ENCODE assay signal across 8 mouse cellular contexts in genomic region chr5:24360792-24361454, GRCm38 (mm10). TPM values are rescaled to one million over a fixed set of nuclear protein-coding genes. Genes with fewer than 3 reads are reported as not detected.
DNase-seq lines count a peak whose midpoint lies in the region; ATAC-seq and TF ChIP-seq lines count a peak whose summit lies in the region.

No protein-coding gene starts in this region.

- no peaks in the 10 kb centered on the region for H3K36me3 ChIP-seq in C2C12 (ENCODE audit: control insufficient read depth, insufficient read depth)
- no peaks in the 10 kb centered on the region for H3K36me3 ChIP-seq in heart, embryonic 13.5 days
- no peaks in the 10 kb centered on the region for H3K36me3 ChIP-seq in kidney, embryonic 16.5 days (ENCODE audit: insufficient read depth, low read length)
- H3K36me3 ChIP-seq in liver, embryonic 11.5 days (ENCODE audit: control insufficient read depth, insufficient read depth, low read length) = no peaks in the 10 kb centered on the region
- no peaks in the 10 kb centered on the region for H3K36me3 ChIP-seq in stomach, embryonic 15.5 days

- no peak overlapping the region for H3K27ac ChIP-seq in bone marrow, adult 2 months (ENCODE audit: control insufficient read depth, insufficient read depth, low read depth, low read length, poor library complexity)
- peak overlapping the region; percentile 55 for H3K27ac ChIP-seq in heart, embryonic 13.5 days (replicated peaks)
- no peak overlapping the region for H3K27ac ChIP-seq in kidney, embryonic 16.5 days (ENCODE audit: low read length)
- no peak overlapping the region for H3K27ac ChIP-seq in liver, embryonic 11.5 days (ENCODE audit: low read depth, low read length)
- H3K27ac ChIP-seq in stomach, embryonic 15.5 days = no peak overlapping the region

- H3K4me2 ChIP-seq in heart, embryonic 13.5 days = no peak overlapping the region
- H3K4me2 ChIP-seq in kidney, embryonic 16.5 days (replicated peaks; ENCODE audit: low read depth, low read length) = no peak overlapping the region
- H3K4me2 ChIP-seq in liver, embryonic 11.5 days = no peak overlapping the region
- H3K4me2 ChIP-seq in stomach, embryonic 15.5 days = no peak overlapping the region

- no peaks in the 10 kb centered on the region for H3K79me2 ChIP-seq in C2C12 (ENCODE audit: control insufficient read depth, insufficient read depth)

- no peak for TF ChIP-seq POLR2A in bone marrow, adult 2 months (IDR thresholded peaks at IDR 0.05; ENCODE audit: borderline replicate concordance, control insufficient read depth, low read depth, low read length)

- no peak overlapping the region for H3K9ac ChIP-seq in heart, embryonic 13.5 days
- no peak overlapping the region for H3K9ac ChIP-seq in kidney, embryonic 16.5 days (replicated peaks; ENCODE audit: low read length)
- H3K9ac ChIP-seq in liver, embryonic 11.5 days (ENCODE audit: low read depth, low read length) = no peak overlapping the region
- H3K9ac ChIP-seq in stomach, embryonic 15.5 days = no peak overlapping the region

- peak; percentile 90 for TF ChIP-seq CTCF in C2C12 (IDR thresholded peaks at IDR 0.05; ENCODE audit: control insufficient read depth, insufficient read depth, insufficient read length)
- TF ChIP-seq CTCF in bone marrow, adult 2 months (IDR thresholded peaks at IDR 0.05; ENCODE audit: control insufficient read depth, insufficient read depth, low read length) = peak; percentile 86

- H3K27me3 ChIP-seq in C2C12 (ENCODE audit: control insufficient read depth, insufficient read depth, insufficient read length) = peaks cover 5% of the 10 kb centered on the region
- H3K27me3 ChIP-seq in heart, embryonic 13.5 days (replicated peaks) = no peaks in the 10 kb centered on the region
- H3K27me3 ChIP-seq in kidney, embryonic 16.5 days (ENCODE audit: insufficient read depth, low read length) = no peaks in the 10 kb centered on the region
- H3K27me3 ChIP-seq in liver, embryonic 11.5 days (replicated peaks; ENCODE audit: control insufficient read depth, insufficient read depth, low read length) = peaks cover 21% of the 10 kb centered on the region
- no peaks in the 10 kb centered on the region for H3K27me3 ChIP-seq in stomach, embryonic 15.5 days (replicated peaks)

- WGBS in bone marrow, adult 2 months = 0% methylated on average over 7 of the region's 7 CpGs
- WGBS in heart, embryonic 13.5 days = 2% methylated on average over 7 of the region's 7 CpGs
- 1% methylated on average over 7 of the region's 7 CpGs for WGBS in kidney, embryonic 16.5 days
- WGBS in liver, embryonic 11.5 days = under 1% methylated on average over 7 of the region's 7 CpGs
- 0% methylated on average over 7 of the region's 7 CpGs for WGBS in stomach, embryonic 15.5 days

- no peaks in the 10 kb centered on the region for H3K9me3 ChIP-seq in heart, embryonic 13.5 days
- H3K9me3 ChIP-seq in kidney, embryonic 16.5 days (ENCODE audit: low read length) = no peaks in the 10 kb centered on the region
- no peaks in the 10 kb centered on the region for H3K9me3 ChIP-seq in liver, embryonic 11.5 days (ENCODE audit: control insufficient read depth, low read length)
- no peaks in the 10 kb centered on the region for H3K9me3 ChIP-seq in stomach, embryonic 15.5 days

- H3K4me3 ChIP-seq in C2C12 (ENCODE audit: insufficient read depth, poor library complexity, severe bottlenecking) = no peak overlapping the region
- no peak overlapping the region for H3K4me3 ChIP-seq in bone marrow, adult 2 months (replicated peaks; ENCODE audit: control insufficient read depth, low read depth, low read length)
- H3K4me3 ChIP-seq in heart, embryonic 13.5 days = no peak overlapping the region
- H3K4me3 ChIP-seq in kidney, embryonic 16.5 days (ENCODE audit: low read length) = no peak overlapping the region
- H3K4me3 ChIP-seq in liver, embryonic 11.5 days (ENCODE audit: low read depth, low read length) = no peak overlapping the region
- no peak overlapping the region for H3K4me3 ChIP-seq in stomach, embryonic 15.5 days (replicated peaks)

- no peaks in the 10 kb centered on the region for H3K4me1 ChIP-seq in bone marrow, adult 2 months (ENCODE audit: control insufficient read depth, insufficient read depth, low read length)
- peaks cover 23% of the 10 kb centered on the region for H3K4me1 ChIP-seq in heart, embryonic 13.5 days
- no peaks in the 10 kb centered on the region; the same call in 1 of the 2 replicates for H3K4me1 ChIP-seq in kidney, embryonic 16.5 days (ENCODE audit: insufficient read depth, low read length)
- peaks cover 4% of the 10 kb centered on the region for H3K4me1 ChIP-seq in liver, embryonic 11.5 days (replicated peaks; ENCODE audit: control insufficient read depth, insufficient read depth, low read length)
- no peaks in the 10 kb centered on the region for H3K4me1 ChIP-seq in stomach, embryonic 15.5 days

- no peaks in the 10 kb centered on the region for H3K79me3 ChIP-seq in C2C12 (ENCODE audit: low read depth)

- DNase-seq in liver, embryonic 11.5 days (ENCODE audit: low spot score) = peak; percentile 72
- DNase-seq in natural killer cell, adult 2 months (ENCODE audit: low spot score in 2 of 2) = peak; percentile 65 to 73

- ATAC-seq in erythroid progenitor cell, adult 5-6 weeks (replicated peaks; ENCODE audit: low FRiP score, poor library complexity, severe bottlenecking) = peak; percentile 63
- no peak for ATAC-seq in heart, embryonic 13.5 days (ENCODE audit: extremely low read depth, insufficient number of reproducible peaks, low FRiP score, low TSS enrichment)
- ATAC-seq in kidney, embryonic 16.5 days (ENCODE audit: low FRiP score, low TSS enrichment) = peak; percentile 58
- 0 out of 2 replicates have a peak, but pooled peaks have one; percentile 42 for ATAC-seq in liver, embryonic 11.5 days (replicated peaks; ENCODE audit: low FRiP score)
- peak; percentile 51 for ATAC-seq in stomach, embryonic 15.5 days (ENCODE audit: insufficient read depth, low FRiP score, low read depth)

- no peak overlapping the region for H3ac ChIP-seq in C2C12 (ENCODE audit: control insufficient read depth, insufficient read length, low read depth)

RNA-seq across cellular contexts. Expression of gene Nos3, which starts 3.7 kb away (rescaled TPM):
- polyA plus RNA-seq in C2C12 (2012; fragmentation: generic; extraction: Trizol) = 0.13 TPM
- polyA plus RNA-seq in bone marrow, adult 2 months (2011; ENCODE audit: insufficient read depth, insufficient read length, low replicate concordance, missing spikeins) = 0.47 TPM in 1 of 2 replicates, not detected in the other
- not detected in 2 replicates for total RNA-seq in erythroid progenitor cell, adult 5-6 weeks (2015; ENCODE audit: low replicate concordance)
- not detected in 2 replicates for total RNA-seq in erythroid progenitor cell, adult 5-6 weeks (2017; ENCODE audit: low replicate concordance)
- polyA plus RNA-seq in heart, embryonic 13.5 days (2015; fragmentation: Nextera tagmentation; extraction: Ambion mirVana) = 34.0 and 35.0 TPM in 2 replicates
- 19.7 and 20.3 TPM in 2 replicates for polyA plus RNA-seq in kidney, embryonic 16.5 days (2015; fragmentation: Nextera tagmentation; extraction: Ambion mirVana)
- polyA plus RNA-seq in liver, embryonic 11.5 days (2014; fragmentation: Nextera tagmentation; extraction: Ambion mirVana) = 6.4 and 7.2 TPM in 2 replicates
- 6.8 and 8.3 TPM in 2 replicates for polyA plus RNA-seq in stomach, embryonic 15.5 days (2015; fragmentation: Nextera tagmentation; extraction: Ambion mirVana)

RNA-seq across cellular contexts. Expression of gene Kcnh2, which starts 9.5 kb away (rescaled TPM):
- polyA plus RNA-seq in C2C12 (2012; fragmentation: generic; extraction: Trizol) = 3.1 TPM
- polyA plus RNA-seq in bone marrow, adult 2 months (2011; ENCODE audit: insufficient read depth, insufficient read length, low replicate concordance, missing spikeins) = not detected in 2 replicates
- total RNA-seq in erythroid progenitor cell, adult 5-6 weeks (2015; ENCODE audit: low replicate concordance) = not detected in 2 replicates
- not detected in 2 replicates for total RNA-seq in erythroid progenitor cell, adult 5-6 weeks (2017; ENCODE audit: low replicate concordance)
- 24.4 and 26.2 TPM in 2 replicates for polyA plus RNA-seq in heart, embryonic 13.5 days (2015; fragmentation: Nextera tagmentation; extraction: Ambion mirVana)
- 5.9 and 6.5 TPM in 2 replicates for polyA plus RNA-seq in kidney, embryonic 16.5 days (2015; fragmentation: Nextera tagmentation; extraction: Ambion mirVana)
- 2.5 and 3.8 TPM in 2 replicates for polyA plus RNA-seq in liver, embryonic 11.5 days (2014; fragmentation: Nextera tagmentation; extraction: Ambion mirVana)
- 9.6 and 12.1 TPM in 2 replicates for polyA plus RNA-seq in stomach, embryonic 15.5 days (2015; fragmentation: Nextera tagmentation; extraction: Ambion mirVana)

RNA-seq across cellular contexts. Expression of gene Atg9b, which starts 31.0 kb away (rescaled TPM):
- 0.48 TPM for polyA plus RNA-seq in C2C12 (2012; fragmentation: generic; extraction: Trizol)
- 0.70 and 1.1 TPM in 2 replicates for polyA plus RNA-seq in bone marrow, adult 2 months (2011; ENCODE audit: insufficient read depth, insufficient read length, low replicate concordance, missing spikeins)
- not detected in 2 replicates for total RNA-seq in erythroid progenitor cell, adult 5-6 weeks (2015; ENCODE audit: low replicate concordance)
- not detected in 2 replicates for total RNA-seq in erythroid progenitor cell, adult 5-6 weeks (2017; ENCODE audit: low replicate concordance)
- polyA plus RNA-seq in heart, embryonic 13.5 days (2015; fragmentation: Nextera tagmentation; extraction: Ambion mirVana) = 0.87 and 1.4 TPM in 2 replicates
- polyA plus RNA-seq in kidney, embryonic 16.5 days (2015; fragmentation: Nextera tagmentation; extraction: Ambion mirVana) = 1.0 and 1.7 TPM in 2 replicates
- 0.75 and 1.0 TPM in 2 replicates for polyA plus RNA-seq in liver, embryonic 11.5 days (2014; fragmentation: Nextera tagmentation; extraction: Ambion mirVana)
- 2.0 and 2.5 TPM in 2 replicates for polyA plus RNA-seq in stomach, embryonic 15.5 days (2015; fragmentation: Nextera tagmentation; extraction: Ambion mirVana)

RNA-seq across cellular contexts. Expression of gene Abcb8, which starts 32.5 kb away (rescaled TPM):
- 25.1 TPM for polyA plus RNA-seq in C2C12 (2012; fragmentation: generic; extraction: Trizol)
- 10.2 and 11.2 TPM in 2 replicates for polyA plus RNA-seq in bone marrow, adult 2 months (2011; ENCODE audit: insufficient read depth, insufficient read length, low replicate concordance, missing spikeins)
- 11.9 TPM in 1 of 2 replicates, not detected in the other for total RNA-seq in erythroid progenitor cell, adult 5-6 weeks (2015; ENCODE audit: low replicate concordance)
- 1.7 and 8.0 TPM in 2 replicates for total RNA-seq in erythroid progenitor cell, adult 5-6 weeks (2017; ENCODE audit: low replicate concordance)
- 62.0 and 63.4 TPM in 2 replicates for polyA plus RNA-seq in heart, embryonic 13.5 days (2015; fragmentation: Nextera tagmentation; extraction: Ambion mirVana)
- polyA plus RNA-seq in kidney, embryonic 16.5 days (2015; fragmentation: Nextera tagmentation; extraction: Ambion mirVana) = 76.1 and 80.3 TPM in 2 replicates
- polyA plus RNA-seq in liver, embryonic 11.5 days (2014; fragmentation: Nextera tagmentation; extraction: Ambion mirVana) = 54.6 and 55.2 TPM in 2 replicates
- 49.9 and 59.5 TPM in 2 replicates for polyA plus RNA-seq in stomach, embryonic 15.5 days (2015; fragmentation: Nextera tagmentation; extraction: Ambion mirVana)

RNA-seq across cellular contexts. Expression of gene Asic3, which starts 52.3 kb away (rescaled TPM):
- 0.19 TPM for polyA plus RNA-seq in C2C12 (2012; fragmentation: generic; extraction: Trizol)
- polyA plus RNA-seq in bone marrow, adult 2 months (2011; ENCODE audit: insufficient read depth, insufficient read length, low replicate concordance, missing spikeins) = not detected in 2 replicates
- total RNA-seq in erythroid progenitor cell, adult 5-6 weeks (2015; ENCODE audit: low replicate concordance) = not detected in 2 replicates
- total RNA-seq in erythroid progenitor cell, adult 5-6 weeks (2017; ENCODE audit: low replicate concordance) = not detected in 2 replicates
- polyA plus RNA-seq in heart, embryonic 13.5 days (2015; fragmentation: Nextera tagmentation; extraction: Ambion mirVana) = 0.25 TPM in 1 of 2 replicates, not detected in the other
- 0.40 and 0.55 TPM in 2 replicates for polyA plus RNA-seq in kidney, embryonic 16.5 days (2015; fragmentation: Nextera tagmentation; extraction: Ambion mirVana)
- 0.19 TPM in 1 of 2 replicates, not detected in the other for polyA plus RNA-seq in liver, embryonic 11.5 days (2014; fragmentation: Nextera tagmentation; extraction: Ambion mirVana)
- 0.18 TPM in 1 of 2 replicates, not detected in the other for polyA plus RNA-seq in stomach, embryonic 15.5 days (2015; fragmentation: Nextera tagmentation; extraction: Ambion mirVana)
